Mouse (Mus musculus) bone marrow, adult 2 months (tissue): ENCODE measurements at regions not wholly inside any gene's neighbourhood (a gene's known extent, or its start where the extent isn't known, plus 50 kb on each side); places are given as distances from the start of the nearest gene placed in this dataset.

Experiments used
- CTCF ChIP-seq: fragments of 200-500 bp; IDR thresholded peaks from 2 replicates; pipeline ENCODE4 v1.5.1; 2011; ENCODE audit warnings: low read length, control low read depth; ENCODE audit not compliant: control insufficient read depth, insufficient read depth
- POLR2A ChIP-seq: fragments of 200-500 bp; IDR thresholded peaks from 2 replicates; pipeline ENCODE4 v1.6.1; 2011; ENCODE audit warnings: low read depth, mild to moderate bottlenecking, control low read depth, low read length, borderline replicate concordance; ENCODE audit not compliant: control insufficient read depth

- TF ChIP-seq POLR2A (no peak), CTCF (no peak)
These were observed 50.5 kb upstream of the Zfp746 start for GRCm38 (mm10) chr6:48136851-48137250.
